Mouse (Mus musculus) forebrain, embryonic 12.5 days (tissue): ENCODE results near the gene P2rx6. TPM values are rescaled to one million over a fixed set of nuclear protein-coding genes. Genes with fewer than 3 reads are reported as not detected.
"Not testable (repeated sequence)": the region's sequence is repeated elsewhere in the genome, so short reads cannot be mapped to it uniquely, and the experiment has no call there.

Experiments used
- ATAC-seq: fragments of 200-750 bp; cut with Nextera tagmentation; 2 replicates; pipeline ENCODE4 v1.8.0; 2017; ENCODE audit warnings: moderate TSS enrichment; ENCODE audit not compliant: low FRiP score
- H3K27ac ChIP-seq: fragments of 300-500 bp; sonication (generic); 2 replicates; pipeline ENCODE4 v1.5.1; 2016; ENCODE audit warnings: mild to moderate bottlenecking
- H3K27me3 ChIP-seq: fragments of 300-500 bp; sonication (generic); 2 replicates; pipeline ENCODE4 v1.6.1; 2016; ENCODE audit warnings: mild to moderate bottlenecking
- H3K36me3 ChIP-seq: fragments of 300-500 bp; sonication (generic); replicated peaks from 2 replicates; pipeline ENCODE4 v1.6.1; 2016; ENCODE audit warnings: mild to moderate bottlenecking
- H3K4me1 ChIP-seq: fragments of 300-500 bp; sonication (generic); 2 replicates; pipeline ENCODE4 v1.6.1; 2016
- H3K4me2 ChIP-seq: fragments of 300-500 bp; sonication (generic); 2 replicates; pipeline ENCODE4 v1.6.1; 2016; ENCODE audit warnings: mild to moderate bottlenecking, moderate library complexity
- H3K4me3 ChIP-seq: fragments of 300-500 bp; sonication (generic); replicated peaks from 2 replicates; pipeline ENCODE4 v1.5.1; 2016; ENCODE audit warnings: mild to moderate bottlenecking
- H3K9ac ChIP-seq: fragments of 300-500 bp; sonication (generic); 2 replicates; pipeline ENCODE4 v1.6.1; 2016; ENCODE audit warnings: mild to moderate bottlenecking
- H3K9me3 ChIP-seq: fragments of 300-500 bp; sonication (generic); 2 replicates; pipeline ENCODE4 v1.6.1; 2016
- WGBS: fragments of 180-500 bp; shearing (Covaris S2); methylation state at CpG from one replicate; pipeline ENCODE4 v1.1.7; 2016; 5-methylcytosine and 5-hydroxymethylcytosine counted together
- polyA plus RNA-seq: library from polyadenylated mRNA; unstranded; fragments of >200 nt; fragmentation: Nextera tagmentation; extraction: Ambion mirVana; gene quantifications from 2 replicates; pipeline ENCODE4 v1.2.1, GENCODE M21; 2016

Gene P2rx6
- polyA plus RNA-seq, 1 experiment from 2014 or later: 0.59 TPM

- H3K9ac ChIP-seq, H3K4me3 ChIP-seq, H3K36me3 ChIP-seq, H3K27ac ChIP-seq, H3K4me1 ChIP-seq, H3K27me3 ChIP-seq, H3K9me3 ChIP-seq, ATAC-seq, H3K4me2 ChIP-seq: not testable (repeated sequence)
- 91% methylated on average over 6 of the region's 6 CpGs for WGBS
Measured at GRCm38 (mm10) chr16:17614740-17615139, 53.1 kb downstream of the P2rx6 start.

GRCm38 (mm10) chr16:17616212-17616611, 54.5 kb downstream of the P2rx6 start:
- 88% methylated on average over 5 of the region's 5 CpGs for WGBS
- Histone ChIP-seq H3K27me3 (peaks cover 3% of the 10 kb centered on the region; the same call in 1 of the 2 replicates), H3K4me1 (peaks cover 13% of the 10 kb centered on the region), H3K4me3 (no peak overlapping the region), H3K36me3 (no peaks in the 10 kb centered on the region), H3K27ac (no peak overlapping the region), H3K9ac (no peak overlapping the region), H3K4me2 (no peak overlapping the region), H3K9me3 (no peaks in the 10 kb centered on the region)
- ATAC-seq: no peak

GRCm38 (mm10) chr16:17617922-17618565, 56.4 kb downstream of the P2rx6 start:
- 20% methylated on average over 13 of the region's 13 CpGs for WGBS
- Histone ChIP-seq H3K4me2 (0 out of 2 replicates have a peak overlapping the region, but pooled peaks have one; percentile 15), H3K27ac (no peak overlapping the region), H3K4me1 (peaks cover 13% of the 10 kb centered on the region), H3K4me3 (no peak overlapping the region), H3K36me3 (peaks cover 12% of the 10 kb centered on the region), H3K9me3 (no peaks in the 10 kb centered on the region), H3K9ac (no peak overlapping the region; the same call in 1 of the 2 replicates), H3K27me3 (peaks cover 3% of the 10 kb centered on the region; the same call in 1 of the 2 replicates)
- ATAC-seq: no peak

GRCm38 (mm10) chr16:17619198-17620105, 57.8 kb downstream of the P2rx6 start, which contains the start of gene Smpd4:
Gene Smpd4 (plus strand): TSS chr16:17619354.
- Histone ChIP-seq H3K27me3 (peaks cover 3% of the 10 kb centered on the region; the same call in 1 of the 2 replicates), H3K9ac (peak within 1 kb of the TSS; percentile 93), H3K4me1 (peaks cover 13% of the 10 kb centered on the region), H3K4me3 (peak within 1 kb of the TSS; percentile 95), H3K4me2 (peak within 1 kb of the TSS; percentile 77), H3K36me3 (peaks cover 25% of the 10 kb centered on the region), H3K27ac (0 out of 2 replicates have a peak within 1 kb of the TSS, but pooled peaks have one; percentile 46), H3K9me3 (no peaks in the 10 kb centered on the region)
- peak; percentile 82 for ATAC-seq
- 3% methylated on average over 60 of the region's 60 CpGs for WGBS

- no peak overlapping the region for H3K4me2 ChIP-seq
- no peak overlapping the region for H3K27ac ChIP-seq
- H3K9me3 ChIP-seq: no peaks in the 10 kb centered on the region
- 91% methylated on average over 1 of the region's 1 CpGs for WGBS
- H3K9ac ChIP-seq: no peak overlapping the region
- ATAC-seq: no peak
- peaks cover 3% of the 10 kb centered on the region; the same call in 1 of the 2 replicates for H3K27me3 ChIP-seq
- no peak overlapping the region for H3K4me3 ChIP-seq
- peaks cover 48% of the 10 kb centered on the region for H3K36me3 ChIP-seq
- peaks cover 13% of the 10 kb centered on the region for H3K4me1 ChIP-seq
Measured at GRCm38 (mm10) chr16:17621936-17622335, 60.3 kb downstream of the P2rx6 start.

GRCm38 (mm10) chr16:17625488-17626268, 64.0 kb downstream of the P2rx6 start:
- Histone ChIP-seq H3K9me3 (no peaks in the 10 kb centered on the region), H3K36me3 (peaks cover 81% of the 10 kb centered on the region), H3K27ac (no peak overlapping the region), H3K4me3 (no peak overlapping the region), H3K4me1 (0 out of 2 replicates have a peak, but pooled peaks cover 1% of the 10 kb centered on the region), H3K4me2 (no peak overlapping the region), H3K27me3 (no peaks in the 10 kb centered on the region), H3K9ac (no peak overlapping the region)
- 0 out of 2 replicates have a peak, but pooled peaks have one; percentile 41 for ATAC-seq
- 74% methylated on average over 8 of the region's 8 CpGs for WGBS

- no peaks in the 10 kb centered on the region for H3K4me1 ChIP-seq
- no peak overlapping the region for H3K4me3 ChIP-seq
- H3K36me3 ChIP-seq: peaks cover 84% of the 10 kb centered on the region
- no peak overlapping the region for H3K27ac ChIP-seq
- H3K27me3 ChIP-seq: no peaks in the 10 kb centered on the region
- no peak overlapping the region for H3K9ac ChIP-seq
- H3K4me2 ChIP-seq: no peak overlapping the region
- no peak for ATAC-seq
- H3K9me3 ChIP-seq: no peaks in the 10 kb centered on the region
- 95% methylated on average over 5 of the region's 5 CpGs for WGBS
Measured at GRCm38 (mm10) chr16:17626269-17626555, 64.5 kb downstream of the P2rx6 start.

Other genes starting within 250 kb of the P2rx6 start
- 0.28 and 0.33 TPM in 2 replicates for gene Serpind1, start 230.5 kb upstream of the P2rx6 start, polyA plus RNA-seq
- gene Snap29, start 155.9 kb upstream of the P2rx6 start, polyA plus RNA-seq: 15.5 and 16.9 TPM in 2 replicates
- 59.7 and 67.8 TPM in 2 replicates for gene Pi4ka, start 155.6 kb upstream of the P2rx6 start, polyA plus RNA-seq
- 101 and 117 TPM in 2 replicates for gene Crkl, start 109.9 kb upstream of the P2rx6 start, polyA plus RNA-seq
- gene Aifm3, start 72.3 kb upstream of the P2rx6 start, polyA plus RNA-seq: 6.8 and 8.3 TPM in 2 replicates
- gene Lztr1, start 53.2 kb upstream of the P2rx6 start, polyA plus RNA-seq: 101 TPM in 2 replicates
- gene Thap7, start 30.7 kb upstream of the P2rx6 start, polyA plus RNA-seq: 57.5 and 57.6 TPM in 2 replicates
- gene Lrrc74b, start 638 bp upstream of the P2rx6 start, polyA plus RNA-seq: 0.17 and 0.31 TPM in 2 replicates
- gene Slc7a4, start 21.3 kb downstream of the P2rx6 start, polyA plus RNA-seq: 5.5 and 6.6 TPM in 2 replicates
- gene Smpd4, start 57.5 kb downstream of the P2rx6 start, polyA plus RNA-seq: 43.6 and 52.8 TPM in 2 replicates
- 5.8 and 6.3 TPM in 2 replicates for gene Ccdc74a, start 84.6 kb downstream of the P2rx6 start, polyA plus RNA-seq
- gene Med15, start 171.0 kb downstream of the P2rx6 start, polyA plus RNA-seq: 45.1 and 46.7 TPM in 2 replicates
- gene Klhl22, start 197.7 kb downstream of the P2rx6 start, polyA plus RNA-seq: 49.7 and 50.4 TPM in 2 replicates
- 5.3 and 7.3 TPM in 2 replicates for gene Scarf2, start 235.4 kb downstream of the P2rx6 start, polyA plus RNA-seq